Mouse (Mus musculus): ENCODE data around the gene Znfx1.

The Znfx1 gene

GRCm38 (mm10) chr2:166996533-166996894, 66.3 kb downstream of the Znfx1 start:
- DNase-seq (ENCODE audit: extremely low read depth, insufficient read length, low spot score): no peak

DNA sequence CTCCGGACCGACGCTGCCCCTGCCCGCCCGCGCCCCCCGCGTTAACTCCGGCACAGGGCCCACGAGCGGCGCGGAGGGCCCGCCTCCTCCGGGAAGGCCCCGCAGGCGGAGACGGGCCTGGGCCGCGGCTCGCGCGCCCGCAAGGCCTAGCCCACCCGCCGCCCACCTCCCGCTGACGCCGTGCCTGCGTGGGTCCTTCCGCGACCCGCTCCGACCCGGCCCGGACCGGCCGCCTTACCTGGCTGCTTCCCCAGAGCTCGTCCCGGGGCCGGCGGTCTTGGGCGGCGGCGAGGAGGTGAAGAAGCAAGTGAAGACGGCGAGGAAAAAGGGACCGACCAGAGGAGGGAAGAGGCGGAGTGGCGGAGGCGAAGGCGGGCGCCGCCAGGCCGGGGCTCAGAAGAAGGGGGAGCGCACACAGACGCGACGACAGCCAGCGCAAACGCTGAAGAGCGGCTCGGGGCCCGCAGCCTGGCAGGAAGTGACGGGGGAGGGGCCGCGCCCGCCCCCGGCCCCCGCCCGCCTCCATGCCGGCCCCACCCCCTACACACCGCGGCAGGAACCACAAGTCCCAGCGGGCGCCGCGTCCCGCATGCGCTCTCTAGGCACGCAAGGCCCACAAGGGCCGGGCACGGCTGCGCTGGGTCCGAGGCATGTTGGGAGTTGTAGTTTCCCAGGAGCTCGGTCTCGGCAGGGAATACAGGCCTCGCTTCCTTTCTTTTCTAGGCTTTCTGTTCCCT, 66.9 kb downstream of the Znfx1 start, which contains the start of gene Stau1:
TSS of gene Stau1 (minus strand) at position 504 of the 737 bp plus-strand sequence.
- peak; percentile 92 for DNase-seq (ENCODE audit: extremely low read depth, insufficient read length, low spot score)

DNA sequence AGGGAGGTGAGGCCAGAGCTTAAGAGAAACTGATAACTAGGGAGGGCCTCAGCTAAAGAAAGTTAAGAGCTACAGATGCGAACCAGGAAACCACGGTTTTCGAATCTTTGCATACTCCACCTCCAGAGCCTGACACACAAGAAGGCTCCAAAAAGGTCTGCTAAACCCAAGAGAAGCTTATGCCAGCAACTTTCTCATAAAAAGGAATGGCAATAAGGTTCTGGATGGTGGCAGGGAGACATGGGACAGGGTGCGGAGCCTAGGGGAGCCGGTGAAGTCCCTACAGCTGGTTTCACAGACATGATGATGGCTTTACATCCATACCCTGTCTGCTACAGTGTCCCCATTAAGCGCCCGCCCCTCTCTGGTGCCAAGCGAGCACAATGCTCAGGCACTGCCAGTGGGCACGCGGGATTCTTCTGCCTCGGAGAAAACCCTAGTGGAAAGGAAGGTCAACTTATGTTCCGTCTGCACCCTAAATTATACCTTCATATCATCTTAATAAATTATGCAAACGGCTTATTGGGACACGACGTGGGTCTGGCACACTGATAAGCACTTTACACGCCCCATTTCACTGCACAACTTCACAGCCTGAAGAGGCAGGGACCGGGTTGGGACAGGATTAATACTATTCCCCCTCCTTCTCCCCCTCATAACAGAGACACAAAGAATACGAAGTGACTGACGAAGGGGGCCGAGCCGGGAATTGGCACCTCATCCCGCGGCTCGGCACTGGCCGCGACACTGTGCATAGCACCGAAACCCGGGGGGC, 67.6 kb downstream of the Znfx1 start:
- peak; percentile 40 for DNase-seq (ENCODE audit: extremely low read depth, insufficient read length, low spot score)

GRCm38 (mm10) chr2:166991945-166992344, 70.9 kb downstream of the Znfx1 start:
- DNase-seq (ENCODE audit: extremely low read depth, insufficient read length, low spot score): peak; percentile 32

- no peak for DNase-seq (ENCODE audit: extremely low read depth, insufficient read length, low spot score)
These were observed 72.0 kb downstream of the Znfx1 start for GRCm38 (mm10) chr2:166990861-166991260.
